Mouse (Mus musculus): ENCODE data around the gene Htt.
A peak's percentile ranks its signal among the peaks of the same experiment; 100 is the strongest.
"Not testable (repeated sequence)": the region's sequence is repeated elsewhere in the genome, so short reads cannot be mapped to it uniquely, and the experiment has no call there.

Gene Htt

GRCm38 (mm10) chr5:34761509-34761908 is at the start of gene Htt:
Gene Htt (plus strand): TSS chr5:34761740.
- peak; percentile 88 for DNase-seq (ENCODE audit: low spot score)

- DNase-seq (ENCODE audit: low spot score) = not testable (repeated sequence)
Observed at GRCm38 (mm10) chr5:34714371-34714770, 47.2 kb upstream of the Htt start.

- DNase-seq (ENCODE audit: low spot score) = no peak
Observed at GRCm38 (mm10) chr5:34714816-34715215, 46.7 kb upstream of the Htt start.

GRCm38 (mm10) chr5:34729141-34729540 is 32.4 kb upstream of the Htt start:
- no peak for DNase-seq (ENCODE audit: low spot score)

- no peak for DNase-seq (ENCODE audit: low spot score)
Observed at GRCm38 (mm10) chr5:34730255-34730654, 31.3 kb upstream of the Htt start.

- no peak for DNase-seq (ENCODE audit: low spot score)
Observed at GRCm38 (mm10) chr5:34751477-34751876, 10.1 kb upstream of the Htt start.

GRCm38 (mm10) chr5:34758762-34759161 is 2.8 kb upstream of the Htt start:
- DNase-seq (ENCODE audit: low spot score) = no peak

- DNase-seq (ENCODE audit: low spot score) = no peak
Observed at GRCm38 (mm10) chr5:34760850-34761508, 561 bp upstream of the Htt start.

- DNase-seq (ENCODE audit: low spot score) = peak; percentile 46
Observed at GRCm38 (mm10) chr5:34761934-34762611, 533 bp downstream of the Htt start.

- DNase-seq (ENCODE audit: low spot score) = no peak
Observed at GRCm38 (mm10) chr5:34771818-34772217, 10.3 kb downstream of the Htt start.

GRCm38 (mm10) chr5:34772696-34773245 is 11.2 kb downstream of the Htt start:
- DNase-seq (ENCODE audit: low spot score) = no peak

GRCm38 (mm10) chr5:34773392-34773791 is 11.9 kb downstream of the Htt start:
- no peak for DNase-seq (ENCODE audit: low spot score)

GRCm38 (mm10) chr5:34785027-34785426 is 23.5 kb downstream of the Htt start:
- no peak for DNase-seq (ENCODE audit: low spot score)

GRCm38 (mm10) chr5:34791141-34791540 is 29.6 kb downstream of the Htt start:
- DNase-seq (ENCODE audit: low spot score) = no peak

GRCm38 (mm10) chr5:34800292-34800953 is 38.9 kb downstream of the Htt start:
- DNase-seq (ENCODE audit: low spot score) = no peak

GRCm38 (mm10) chr5:34806038-34806437 is 44.5 kb downstream of the Htt start:
- no peak for DNase-seq (ENCODE audit: low spot score)

GRCm38 (mm10) chr5:34822431-34823149 is 61.0 kb downstream of the Htt start:
- no peak for DNase-seq (ENCODE audit: low spot score)

GRCm38 (mm10) chr5:34854079-34854478 is 92.5 kb downstream of the Htt start:
- DNase-seq (ENCODE audit: low spot score) = no peak

- DNase-seq (ENCODE audit: low spot score) = no peak
Observed at GRCm38 (mm10) chr5:34865367-34865766, 103.8 kb downstream of the Htt start.

- DNase-seq (ENCODE audit: low spot score) = not testable (repeated sequence)
Observed at GRCm38 (mm10) chr5:34880307-34880706, 118.8 kb downstream of the Htt start.

GRCm38 (mm10) chr5:34881023-34881422 is 119.5 kb downstream of the Htt start:
- DNase-seq (ENCODE audit: low spot score) = no peak

GRCm38 (mm10) chr5:34885250-34885649 is 123.7 kb downstream of the Htt start:
- no peak for DNase-seq (ENCODE audit: low spot score)
